Mouse (Mus musculus): ENCODE data around the gene Prdm1. TPM values are rescaled to one million over a fixed set of nuclear protein-coding genes. Genes with fewer than 3 reads are reported as not detected.

Gene Prdm1
- polyA plus RNA-seq, 2 experiments: 0.12 to 0.13 TPM

DNA sequence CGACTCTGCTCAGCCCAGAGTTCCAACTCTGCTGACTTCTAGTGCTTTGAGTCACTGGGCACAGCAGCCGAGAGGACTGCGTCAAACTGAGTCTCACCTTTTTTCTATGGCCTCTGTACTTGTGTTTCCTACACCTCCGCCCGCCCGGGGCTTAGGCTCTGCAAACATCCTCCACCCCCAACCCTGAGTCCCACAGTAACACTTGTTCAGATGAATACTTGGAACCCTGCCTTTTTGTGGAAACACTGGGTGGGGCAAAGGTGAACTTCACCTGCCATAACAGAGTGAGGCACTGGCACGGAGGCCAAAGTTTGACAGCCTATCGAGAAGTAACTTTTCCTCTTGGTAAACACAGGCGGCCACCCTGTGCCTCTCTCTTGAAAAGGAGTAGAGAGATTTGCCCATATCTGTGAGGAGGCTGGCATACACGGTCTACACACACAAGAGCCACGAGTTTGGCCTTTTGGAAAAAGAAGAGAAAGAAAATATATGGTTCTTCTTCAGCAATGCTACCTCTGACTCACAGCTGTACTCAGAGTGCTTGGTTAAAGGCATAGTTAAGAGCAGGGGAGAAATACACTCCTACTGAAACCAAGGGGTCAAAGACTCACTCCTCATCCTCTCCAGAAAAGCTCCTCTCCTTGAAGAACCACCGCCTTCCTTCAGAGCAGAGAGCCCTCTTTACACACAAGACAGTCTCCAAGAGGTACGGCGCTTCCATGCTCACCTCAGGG is 80.7 kb downstream of the Prdm1 start:
- no peak for ATAC-seq (ENCODE audit: insufficient read depth)
- Histone ChIP-seq H3K4me1 (replicated peaks; ENCODE audit: control insufficient read depth in 2 of 2, insufficient read depth in 2 of 2, low read length in 1 of 2) (peaks cover 0 to 11% of the 10 kb centered on the region in 2 experiments; a peak in 2 of 4 replicates), H3K36me3 (replicated peaks; ENCODE audit: control insufficient read depth, insufficient read depth, low read depth) (no peaks in the 10 kb centered on the region), H3K4me2 (ENCODE audit: low read depth) (peak overlapping the region; percentile 7; the same call in 1 of the 2 replicates), H3K9me3 (ENCODE audit: control insufficient read depth, low read length) (no peaks in the 10 kb centered on the region), H3K9ac (replicated peaks) (no peak overlapping the region), H3K4me3 (ENCODE audit: insufficient read depth in 1 of 2, low read depth in 2 of 2, low read length in 2 of 2) (no peak overlapping the region), H3K27ac (no peak overlapping the region), H3K27me3 (ENCODE audit: control insufficient read depth, insufficient read depth, low read length) (no peaks in the 10 kb centered on the region)
- WGBS (ENCODE audit: insufficient replicate concordance): 70% methylated on average over 14 of the region's 14 CpGs
- DNase-seq (ENCODE audit: low read depth in 3 of 3, low spot score in 3 of 3): no peak
- no peak for TF ChIP-seq CTCF (IDR thresholded peaks at IDR 0.05; ENCODE audit: low read depth)
- TF ChIP-seq EP300 (IDR thresholded peaks at IDR 0.05; ENCODE audit: low read depth): no peak

- Histone ChIP-seq H3K36me3 (replicated peaks; ENCODE audit: control insufficient read depth, insufficient read depth, low read depth) (no peaks in the 10 kb centered on the region), H3K4me2 (ENCODE audit: low read depth) (no peak overlapping the region), H3K4me1 (replicated peaks; ENCODE audit: control insufficient read depth in 2 of 2, insufficient read depth in 2 of 2, low read length in 1 of 2) (peaks cover 0 to 11% of the 10 kb centered on the region in 2 experiments; a peak in 2 of 4 replicates), H3K9me3 (ENCODE audit: control insufficient read depth, low read length) (no peaks in the 10 kb centered on the region), H3K27me3 (ENCODE audit: control insufficient read depth, insufficient read depth, low read length) (no peaks in the 10 kb centered on the region), H3K4me3 (ENCODE audit: insufficient read depth in 1 of 2, low read depth in 2 of 2, low read length in 2 of 2) (no peak overlapping the region), H3K27ac (no peak overlapping the region), H3K9ac (replicated peaks) (no peak overlapping the region)
- no peak for DNase-seq (ENCODE audit: low read depth in 3 of 3, low spot score in 3 of 3)
- TF ChIP-seq CTCF (IDR thresholded peaks at IDR 0.05; ENCODE audit: low read depth): no peak
- no peak for TF ChIP-seq EP300 (IDR thresholded peaks at IDR 0.05; ENCODE audit: low read depth)
- WGBS (ENCODE audit: insufficient replicate concordance): 84% methylated on average over 10 of the region's 10 CpGs
- ATAC-seq (ENCODE audit: insufficient read depth): no peak
Observed at GRCm38 (mm10) chr10:44447001-44447400, 81.3 kb downstream of the Prdm1 start.

DNA sequence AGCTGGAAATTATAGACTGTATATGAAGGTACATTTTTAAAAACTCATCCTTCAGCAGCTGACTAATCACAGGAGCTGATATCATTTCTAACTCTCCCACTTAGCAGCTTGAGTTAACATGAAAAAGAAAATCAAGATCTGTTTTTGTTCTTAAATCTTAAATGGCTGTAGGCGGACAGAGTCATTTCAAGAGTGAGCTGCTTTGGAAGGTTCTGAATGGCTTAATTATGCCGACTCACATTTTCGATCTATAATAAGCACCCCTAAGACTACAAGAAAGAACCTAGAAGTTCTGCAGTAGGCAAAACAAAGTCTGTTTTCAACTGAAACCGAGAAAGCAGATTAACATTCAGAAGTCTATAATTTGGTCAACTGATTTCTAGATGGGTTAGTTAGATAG is 83.9 kb downstream of the Prdm1 start:
- no peaks in the 10 kb centered on the region for H3K27me3 ChIP-seq (ENCODE audit: control insufficient read depth, insufficient read depth, low read length)
- no peak overlapping the region for H3K27ac ChIP-seq
- TF ChIP-seq EP300 (IDR thresholded peaks at IDR 0.05; ENCODE audit: low read depth): no peak
- no peak for TF ChIP-seq CTCF (IDR thresholded peaks at IDR 0.05; ENCODE audit: low read depth)
- H3K4me3 ChIP-seq (ENCODE audit: insufficient read depth in 1 of 2, low read depth in 2 of 2, low read length in 2 of 2): no peak overlapping the region
- no peak for DNase-seq (ENCODE audit: low read depth in 3 of 3, low spot score in 3 of 3)
- H3K4me2 ChIP-seq (ENCODE audit: low read depth): no peak overlapping the region
- ATAC-seq (ENCODE audit: insufficient read depth): no peak
- no peaks in the 10 kb centered on the region for H3K9me3 ChIP-seq (ENCODE audit: control insufficient read depth, low read length)
- H3K9ac ChIP-seq (replicated peaks): no peak overlapping the region
- no peaks in the 10 kb centered on the region for H3K36me3 ChIP-seq (replicated peaks; ENCODE audit: control insufficient read depth, insufficient read depth, low read depth)
- H3K4me1 ChIP-seq (replicated peaks; ENCODE audit: control insufficient read depth in 2 of 2, insufficient read depth in 2 of 2, low read length in 1 of 2): peaks cover 0 to 11% of the 10 kb centered on the region in 2 experiments; a peak in 2 of 4 replicates
- 58% methylated on average over 4 of the region's 4 CpGs for WGBS (ENCODE audit: insufficient replicate concordance)

GRCm38 (mm10) chr10:44443696-44444095 is 84.6 kb downstream of the Prdm1 start:
- Histone ChIP-seq H3K27me3 (ENCODE audit: control insufficient read depth, insufficient read depth, low read length) (no peaks in the 10 kb centered on the region), H3K36me3 (replicated peaks; ENCODE audit: control insufficient read depth, insufficient read depth, low read depth) (no peaks in the 10 kb centered on the region), H3K4me3 (ENCODE audit: insufficient read depth in 1 of 2, low read depth in 2 of 2, low read length in 2 of 2) (no peak overlapping the region), H3K4me2 (ENCODE audit: low read depth) (no peak overlapping the region; the same call in 1 of the 2 replicates), H3K9me3 (ENCODE audit: control insufficient read depth, low read length) (no peaks in the 10 kb centered on the region), H3K4me1 (replicated peaks; ENCODE audit: control insufficient read depth in 2 of 2, insufficient read depth in 2 of 2, low read length in 1 of 2) (peaks cover 0 to 11% of the 10 kb centered on the region in 2 experiments; a peak in 2 of 4 replicates), H3K27ac (no peak overlapping the region), H3K9ac (replicated peaks) (no peak overlapping the region)
- ATAC-seq (ENCODE audit: insufficient read depth): no peak
- TF ChIP-seq CTCF (IDR thresholded peaks at IDR 0.05; ENCODE audit: low read depth) (no peak), EP300 (IDR thresholded peaks at IDR 0.05; ENCODE audit: low read depth) (no peak)
- 68% methylated on average over 12 of the region's 12 CpGs for WGBS (ENCODE audit: insufficient replicate concordance)
- no peak for DNase-seq (ENCODE audit: low read depth in 3 of 3, low spot score in 3 of 3)

GRCm38 (mm10) chr10:44439732-44440131 is 88.6 kb downstream of the Prdm1 start:
- Histone ChIP-seq H3K9me3 (ENCODE audit: control insufficient read depth, low read length) (no peaks in the 10 kb centered on the region), H3K4me3 (ENCODE audit: insufficient read depth in 1 of 2, low read depth in 2 of 2, low read length in 2 of 2) (no peak overlapping the region), H3K9ac (replicated peaks) (no peak overlapping the region), H3K36me3 (replicated peaks; ENCODE audit: control insufficient read depth, insufficient read depth, low read depth) (no peaks in the 10 kb centered on the region), H3K4me1 (replicated peaks; ENCODE audit: control insufficient read depth in 2 of 2, insufficient read depth in 2 of 2, low read length in 1 of 2) (0 out of 4 replicates have a peak, but pooled peaks cover 0 to 2% of the 10 kb centered on the region in 2 experiments), H3K4me2 (ENCODE audit: low read depth) (no peak overlapping the region), H3K27ac (no peak overlapping the region), H3K27me3 (ENCODE audit: control insufficient read depth, insufficient read depth, low read length) (no peaks in the 10 kb centered on the region)
- DNase-seq (ENCODE audit: low read depth in 3 of 3, low spot score in 3 of 3) (no peak), ATAC-seq (ENCODE audit: insufficient read depth) (no peak)
- TF ChIP-seq CTCF (IDR thresholded peaks at IDR 0.05; ENCODE audit: low read depth): no peak
- no peak for TF ChIP-seq EP300 (IDR thresholded peaks at IDR 0.05; ENCODE audit: low read depth)
- WGBS (ENCODE audit: insufficient replicate concordance): 70% methylated on average over 11 of the region's 11 CpGs

All from liver, embryonic 14.5 days (tissue).